Mouse (Mus musculus) A20 (cell line): ENCODE measurements around the gene Defa2.
"Not testable (repeated sequence)": the region's sequence is repeated elsewhere in the genome, so short reads cannot be mapped to it uniquely, and the experiment has no call there.

Experiments used
- DNase-seq: peaks from one replicate; pipeline ENCODE4 v3.0.0-alpha.2; 2011; ENCODE audit warnings: low read depth, low spot score

The Defa2 gene

GRCm38 (mm10) chr8:21378215-21378614, at the start of gene Defa2:
TSS of gene Defa2 (plus strand) at chr8:21378515.
- not testable (repeated sequence) for DNase-seq

DNA sequence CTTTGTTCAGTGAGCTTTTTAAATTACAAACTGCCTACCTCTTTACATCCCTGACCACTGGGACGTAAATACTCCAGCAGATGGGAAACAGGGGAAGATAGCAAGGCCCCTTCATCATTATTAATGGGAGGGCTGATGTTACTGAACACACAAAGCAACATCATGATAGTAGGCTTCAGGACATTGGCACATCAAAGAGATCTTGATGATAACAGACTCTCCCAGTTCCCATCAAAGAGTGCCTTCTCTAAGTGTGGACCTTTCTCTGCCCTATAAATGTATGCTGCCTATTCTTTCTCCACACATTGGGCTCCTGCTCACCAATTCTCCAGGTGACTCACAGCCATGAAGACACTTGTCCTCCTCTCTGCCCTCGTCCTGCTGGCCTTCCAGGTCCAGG, 13.2 kb downstream of the Defa2 start, which contains the start of gene Defa33:
Defa33 (plus strand) TSS at position 301 of the 400 bp plus-strand sequence.
- not testable (repeated sequence) for DNase-seq

- DNase-seq = not testable (repeated sequence)
These were observed 48.8 kb downstream of the Defa2 start, which contains the start of gene Defa36 for GRCm38 (mm10) chr8:21427111-21427510. TSS of gene Defa36 (plus strand) at chr8:21427411.
